Mouse (Mus musculus): ENCODE results near the gene Tpx2. TPM values are rescaled to one million over a fixed set of nuclear protein-coding genes. Genes with fewer than 3 reads are reported as not detected.
A peak's percentile ranks its signal among the peaks of the same experiment; 100 is the strongest.

Tpx2 gene
- total RNA-seq, 4 experiments from 2014 or later, result 1.9 to 2.9 (median 2.2) TPM

GRCm38 (mm10) chr2:152911432-152911831 is 63.7 kb downstream of the Tpx2 start:
- no peak for DNase-seq (ENCODE audit: low spot score in 2 of 2)

GRCm38 (mm10) chr2:152913471-152913870 is 65.7 kb downstream of the Tpx2 start:
- no peak for DNase-seq (ENCODE audit: low spot score in 2 of 2)

GRCm38 (mm10) chr2:152914310-152915120 is 66.8 kb downstream of the Tpx2 start:
- DNase-seq (ENCODE audit: low spot score in 2 of 2), result peak; percentile 67 to 72

DNA sequence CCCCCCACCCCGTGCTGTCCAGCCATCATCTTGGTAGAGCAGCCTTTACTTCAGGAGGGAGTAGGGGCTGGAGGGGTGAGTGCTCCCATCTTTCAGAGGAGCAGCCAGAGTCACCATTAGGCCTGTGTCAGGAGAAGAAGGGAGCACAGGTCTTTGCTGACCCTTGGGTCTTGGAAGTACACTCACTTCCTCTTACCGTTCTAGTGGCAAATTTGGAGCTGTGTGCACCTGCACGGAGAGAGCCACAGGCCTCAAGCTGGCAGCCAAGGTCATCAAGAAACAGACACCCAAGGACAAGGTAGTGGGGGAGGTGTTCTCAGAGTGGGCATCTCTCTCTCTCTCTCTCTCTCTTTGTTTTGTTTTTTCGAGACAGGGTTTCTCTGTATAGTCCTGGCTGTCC is 67.7 kb downstream of the Tpx2 start:
- no peak for DNase-seq (ENCODE audit: low spot score in 2 of 2)

DNA sequence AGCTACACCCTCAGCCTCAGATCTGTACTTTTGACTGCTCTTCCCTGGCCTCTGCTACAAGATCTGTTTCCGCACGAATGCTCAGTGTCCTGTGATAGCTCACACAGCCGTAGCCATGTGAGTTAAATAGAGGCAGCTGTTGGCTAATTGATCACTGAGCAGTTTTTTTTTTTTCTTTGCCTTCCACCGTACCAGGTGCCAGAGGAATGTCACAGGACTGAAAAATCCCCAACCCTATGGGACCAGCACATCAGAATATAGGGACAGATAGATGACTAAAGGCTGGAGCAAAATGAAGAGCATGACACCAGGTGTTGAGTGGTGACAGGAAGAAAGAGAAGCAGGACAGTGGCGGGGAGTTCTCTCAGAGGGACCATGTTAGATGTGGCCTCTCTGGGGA is 68.3 kb downstream of the Tpx2 start:
- no peak for DNase-seq (ENCODE audit: low spot score in 2 of 2)

- DNase-seq (ENCODE audit: low spot score in 2 of 2), result no peak
These were observed 69.9 kb downstream of the Tpx2 start for GRCm38 (mm10) chr2:152917671-152918070.

DNA sequence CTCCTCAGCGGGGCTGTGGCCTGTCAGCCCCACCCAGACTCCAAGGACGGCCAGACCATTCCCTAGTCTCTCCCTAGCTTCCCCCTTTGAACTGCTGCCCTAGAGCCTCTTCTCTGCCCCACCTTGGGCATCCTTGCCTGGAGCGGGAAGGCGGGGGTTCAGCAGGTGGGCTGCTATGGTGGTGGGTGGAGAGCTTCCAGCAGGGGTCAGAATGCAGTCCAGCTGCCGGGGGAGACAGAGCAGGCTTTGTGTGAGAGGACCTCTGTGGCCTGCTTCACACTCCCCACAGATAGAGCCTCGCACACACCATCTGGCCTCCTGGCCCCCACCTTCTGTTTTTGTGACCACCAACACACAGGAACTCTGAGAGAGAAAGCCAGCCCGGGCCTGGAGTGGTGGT is 74.6 kb downstream of the Tpx2 start:
- DNase-seq (ENCODE audit: low spot score in 2 of 2), result no peak

DNA sequence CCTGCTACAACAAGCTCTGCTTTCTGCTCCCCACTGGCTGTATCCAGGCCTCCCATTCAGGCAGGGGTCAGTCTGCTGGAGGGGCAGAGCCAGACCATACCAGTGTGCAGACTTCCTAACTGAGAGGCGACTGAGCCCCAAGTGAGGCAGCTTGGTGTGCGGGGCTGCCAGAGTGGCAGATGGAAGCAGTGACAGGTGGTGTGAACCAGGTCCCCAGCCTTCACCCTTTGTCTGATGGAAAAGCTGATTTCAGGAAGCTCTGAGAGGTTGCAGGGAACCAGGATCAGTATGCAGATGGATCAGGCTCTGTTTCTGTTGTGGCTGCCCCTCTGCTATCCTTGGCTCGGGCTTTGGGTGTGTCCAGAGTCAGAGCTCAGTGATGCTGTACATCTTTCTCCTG is 75.9 kb downstream of the Tpx2 start:
- DNase-seq (ENCODE audit: low spot score in 2 of 2), result no peak

DNA sequence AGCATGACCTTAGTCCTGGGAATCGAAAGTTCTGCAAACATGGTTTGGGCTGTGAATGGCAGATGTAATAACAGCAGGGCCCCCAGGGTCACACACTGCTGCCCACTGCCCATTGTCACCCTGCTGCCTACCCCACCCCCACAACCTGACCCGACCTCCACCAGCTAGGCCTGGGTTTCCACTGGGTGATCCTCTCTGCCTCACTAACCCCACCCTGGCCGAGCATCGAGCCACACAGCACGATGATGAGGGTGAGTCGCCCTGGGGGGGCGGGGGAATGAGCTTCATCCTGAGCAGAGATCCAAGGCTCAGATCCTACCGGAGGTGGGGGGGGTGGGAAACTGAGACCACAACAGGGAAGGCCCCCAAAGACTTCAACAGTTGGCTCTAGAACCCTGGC is 76.4 kb downstream of the Tpx2 start:
- DNase-seq (ENCODE audit: low spot score in 2 of 2), result no peak

DNA sequence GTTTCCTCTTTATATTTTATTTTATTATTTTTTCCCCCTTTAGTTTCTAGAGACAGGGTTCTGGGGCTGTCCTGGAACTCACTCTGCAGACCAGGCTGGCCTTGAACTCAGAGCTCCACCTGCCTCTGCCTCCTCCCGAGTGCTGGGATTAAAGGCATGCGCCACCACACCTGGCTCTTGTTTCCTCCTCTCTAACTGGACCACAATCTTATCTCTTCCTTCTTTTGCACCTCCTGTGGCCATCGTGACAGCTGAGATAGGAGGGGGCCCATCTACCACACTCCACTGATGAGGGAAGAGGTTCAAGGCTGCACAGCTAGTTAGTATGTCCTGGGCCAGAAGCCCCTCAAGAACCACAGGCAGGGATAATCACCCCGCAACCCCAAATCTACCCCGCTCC is 76.8 kb downstream of the Tpx2 start:
- no peak for DNase-seq (ENCODE audit: low spot score in 2 of 2)

DNA sequence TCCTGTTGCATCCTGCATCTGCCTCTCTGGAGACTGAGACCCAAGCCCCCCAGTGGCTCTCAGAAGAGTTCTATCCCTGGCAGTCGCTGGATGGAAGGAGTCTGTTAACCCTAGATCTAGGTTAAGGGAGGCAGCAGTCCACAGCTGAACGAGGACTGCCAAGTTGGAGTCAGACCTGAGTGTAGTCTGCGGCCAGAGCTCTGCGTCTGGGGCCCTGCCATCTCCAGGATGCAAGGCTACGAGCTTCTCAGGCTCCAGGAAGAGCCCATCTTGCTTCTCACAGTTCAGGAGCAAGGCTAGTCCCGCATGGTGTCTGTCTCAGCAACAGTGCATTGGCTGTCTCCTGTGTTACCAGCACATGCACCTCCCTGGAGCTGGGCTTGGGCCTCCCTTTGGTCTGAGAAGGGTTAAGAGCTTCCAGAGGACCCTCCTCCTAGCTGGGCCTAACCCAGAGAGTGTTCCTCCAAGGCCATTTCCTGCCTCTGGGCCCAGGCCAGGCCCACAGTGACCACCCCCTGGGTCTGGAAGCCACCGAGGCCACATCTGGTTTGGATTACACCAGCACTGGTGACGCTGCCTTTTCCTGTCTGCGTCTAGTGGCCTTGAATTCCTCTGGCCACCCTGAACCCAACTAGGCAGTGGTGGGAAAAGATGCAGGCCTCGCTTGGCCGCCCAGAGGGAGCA is 77.6 kb downstream of the Tpx2 start:
- no peak for DNase-seq (ENCODE audit: low spot score in 2 of 2)

DNA sequence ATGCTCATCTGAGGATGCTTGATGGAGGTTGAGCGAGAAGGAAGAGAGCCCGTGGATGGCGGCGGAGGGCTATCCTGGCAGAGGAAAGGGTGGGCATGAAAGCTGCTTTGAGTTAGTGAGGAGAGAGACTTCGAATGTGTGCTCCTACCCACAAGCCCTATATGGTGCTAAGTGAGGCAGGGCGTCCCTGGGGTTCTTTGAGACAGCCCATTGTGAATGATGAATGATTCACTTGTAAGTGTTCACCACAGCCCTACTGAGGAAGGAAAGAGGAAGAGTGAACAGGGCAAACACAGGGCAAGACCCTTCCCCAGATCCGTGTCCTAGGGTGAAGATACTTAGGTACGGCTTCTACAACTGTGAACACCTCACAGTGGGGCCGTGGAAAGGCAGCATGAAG is 79.1 kb downstream of the Tpx2 start:
- no peak for DNase-seq (ENCODE audit: low spot score in 2 of 2)

DNA sequence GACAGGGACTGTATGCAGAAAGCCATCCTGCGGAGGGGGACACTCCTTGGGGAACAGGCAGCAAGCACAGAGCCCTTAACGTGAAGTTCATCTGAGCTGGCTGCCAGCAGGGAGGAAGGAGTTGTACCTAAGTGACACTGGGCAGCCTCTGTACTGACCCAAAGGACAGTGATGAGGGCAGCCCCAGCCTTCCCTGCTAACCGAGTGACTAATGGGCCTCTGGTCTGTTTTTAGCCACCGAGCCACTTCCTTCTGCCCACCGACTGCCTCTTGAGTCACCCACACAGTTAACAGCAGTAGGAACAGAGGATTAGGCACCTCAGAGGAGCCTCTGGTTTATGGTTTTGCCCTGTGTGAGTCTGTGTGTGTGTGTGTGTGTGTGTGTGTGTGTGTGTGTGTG is 79.6 kb downstream of the Tpx2 start:
- DNase-seq (ENCODE audit: low spot score in 2 of 2), result no peak

DNA sequence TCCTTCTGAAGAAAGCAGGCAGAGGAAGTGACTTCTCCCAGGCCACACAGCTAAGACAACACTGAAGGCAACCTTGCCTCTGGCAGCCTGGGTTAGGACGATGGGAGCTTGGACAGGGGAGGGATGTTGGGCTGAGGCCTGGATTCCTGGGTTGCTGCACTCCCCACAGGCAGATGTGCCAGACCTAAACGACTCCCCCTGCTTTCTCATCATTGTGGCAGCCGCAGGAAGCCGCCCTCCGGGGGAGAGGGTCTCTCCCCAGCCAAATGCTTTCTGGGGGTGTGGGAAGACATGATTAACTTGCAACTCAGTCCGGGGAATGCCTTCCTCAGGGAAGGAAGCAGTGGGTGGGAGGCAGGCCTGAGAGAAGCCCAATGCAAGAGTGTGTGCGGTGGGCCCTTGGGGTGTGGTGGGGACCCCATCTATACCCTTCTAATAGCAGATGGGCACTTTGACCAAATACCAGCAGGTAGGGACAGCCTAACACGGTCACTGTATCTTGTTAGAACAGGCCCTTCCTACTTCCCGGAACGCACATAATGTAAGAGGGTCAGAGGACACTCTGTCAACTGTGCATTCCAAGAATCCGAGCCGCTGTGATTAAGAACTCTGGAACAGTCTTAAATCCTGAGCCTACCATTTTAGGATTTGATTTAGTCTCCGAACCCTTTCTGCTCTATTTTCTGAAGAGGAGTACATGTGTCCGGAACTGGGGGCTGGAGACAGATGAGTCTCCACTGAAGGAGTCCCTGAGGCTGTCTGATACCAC is 80.6 kb downstream of the Tpx2 start:
- no peak for DNase-seq (ENCODE audit: low spot score in 2 of 2)

- no peak for DNase-seq (ENCODE audit: low spot score in 2 of 2)
These were observed 81.2 kb downstream of the Tpx2 start for GRCm38 (mm10) chr2:152928988-152929370.

- DNase-seq (ENCODE audit: low spot score in 2 of 2), result no peak
These were observed 82.5 kb downstream of the Tpx2 start for GRCm38 (mm10) chr2:152930276-152930675.

DNA sequence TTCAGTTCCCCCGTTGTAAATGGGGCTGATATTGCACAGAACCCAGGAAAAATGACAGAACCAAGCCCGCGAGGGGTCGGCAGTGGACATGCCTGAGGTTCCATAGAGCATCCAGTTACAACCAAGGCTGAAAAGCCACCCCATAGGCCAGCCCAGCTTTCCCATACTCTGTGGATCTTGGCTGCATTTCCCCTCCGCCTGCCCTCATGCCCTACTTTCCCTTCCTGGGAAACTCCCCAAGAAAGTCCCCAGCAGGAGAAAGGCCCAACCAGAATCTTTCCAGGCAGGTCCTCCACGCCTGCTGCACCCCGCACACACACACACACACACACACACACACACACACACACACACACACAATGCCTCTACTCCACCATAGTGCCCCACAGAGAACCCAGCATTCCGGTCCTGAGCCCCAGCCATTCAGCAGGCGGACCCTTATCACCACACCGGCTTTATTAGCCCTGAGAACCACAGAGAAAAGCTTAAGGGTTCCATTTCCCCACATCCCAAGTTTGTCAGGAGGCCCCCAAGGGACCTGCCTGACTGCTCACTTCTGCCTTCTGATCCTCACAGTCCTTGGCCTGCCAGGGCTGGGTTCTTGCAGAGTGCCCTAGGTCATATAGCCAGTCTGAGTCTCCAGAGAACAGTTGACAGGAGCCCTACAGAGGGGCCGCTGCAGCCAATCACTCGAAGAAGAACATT is 83.8 kb downstream of the Tpx2 start:
- DNase-seq (ENCODE audit: low spot score in 2 of 2), result no peak

GRCm38 (mm10) chr2:152933048-152933447 is 85.3 kb downstream of the Tpx2 start, which contains the start of gene Foxs1:
Gene Foxs1 (minus strand): TSS chr2:152933208.
- DNase-seq (ENCODE audit: low spot score in 2 of 2), result no peak

GRCm38 (mm10) chr2:152933614-152934013 is 85.8 kb downstream of the Tpx2 start:
- DNase-seq (ENCODE audit: low spot score in 2 of 2), result no peak

GRCm38 (mm10) chr2:152939846-152940245 is 92.1 kb downstream of the Tpx2 start:
- DNase-seq (ENCODE audit: low spot score in 2 of 2), result peak in 1 of 2 experiments; percentile 60

GRCm38 (mm10) chr2:152941106-152941505 is 93.3 kb downstream of the Tpx2 start:
- DNase-seq (ENCODE audit: low spot score in 2 of 2), result no peak

- no peak for DNase-seq (ENCODE audit: low spot score in 2 of 2)
These were observed 94.0 kb downstream of the Tpx2 start for GRCm38 (mm10) chr2:152941776-152942175.

Data from left cerebral cortex, adult 8-10 months (tissue).